Mouse (Mus musculus) olfactory bulb, adult 2 months (tissue): Measurements from ENCODE around the gene Msrb3. TPM values are rescaled to one million over a fixed set of nuclear protein-coding genes. Genes with fewer than 3 reads are reported as not detected.

Experiments used
- H3K27ac ChIP-seq: fragments of 200-500 bp; 2 replicates; pipeline ENCODE4 v1.5.1; 2012; ENCODE audit warnings: low read depth, low read length; ENCODE audit not compliant: insufficient read depth
- H3K4me1 ChIP-seq: fragments of 200-500 bp; 2 replicates; pipeline ENCODE4 v1.6.1; 2012; ENCODE audit warnings: low read length; ENCODE audit not compliant: control insufficient read depth, insufficient read depth
- H3K4me3 ChIP-seq: fragments of 200-500 bp; 2 replicates; pipeline ENCODE4 v1.5.1; 2012; ENCODE audit warnings: mild to moderate bottlenecking, low read depth, low read length, moderate library complexity; ENCODE audit not compliant: insufficient read depth
- CTCF ChIP-seq: fragments of 200-500 bp; IDR thresholded peaks from 2 replicates; pipeline ENCODE4 v1.5.1; 2012; ENCODE audit warnings: low read depth, mild to moderate bottlenecking, low read length, moderate library complexity; ENCODE audit not compliant: insufficient read depth
- POLR2A ChIP-seq: fragments of 200-500 bp; IDR thresholded peaks from 2 replicates; pipeline ENCODE4 v1.6.1; 2012; ENCODE audit warnings: mild to moderate bottlenecking, low read depth, low read length, moderate library complexity; ENCODE audit not compliant: insufficient read depth
- WGBS: fragments of 180-500 bp; shearing (Covaris S2); methylation state at CpG from one replicate; pipeline ENCODE4 v1.1.7; 2018; 5-methylcytosine and 5-hydroxymethylcytosine counted together
- polyA plus RNA-seq: library from polyadenylated mRNA; stranded (reverse); fragments of >200 nt; gene quantifications from 2 replicates; pipeline ENCODE4 v1.2.4, GENCODE M21; 2012; ENCODE audit warnings: low replicate concordance; ENCODE audit not compliant: missing spikeins, insufficient read depth, insufficient read length

Gene Msrb3
- polyA plus RNA-seq, 1 experiment: not detected

DNA sequence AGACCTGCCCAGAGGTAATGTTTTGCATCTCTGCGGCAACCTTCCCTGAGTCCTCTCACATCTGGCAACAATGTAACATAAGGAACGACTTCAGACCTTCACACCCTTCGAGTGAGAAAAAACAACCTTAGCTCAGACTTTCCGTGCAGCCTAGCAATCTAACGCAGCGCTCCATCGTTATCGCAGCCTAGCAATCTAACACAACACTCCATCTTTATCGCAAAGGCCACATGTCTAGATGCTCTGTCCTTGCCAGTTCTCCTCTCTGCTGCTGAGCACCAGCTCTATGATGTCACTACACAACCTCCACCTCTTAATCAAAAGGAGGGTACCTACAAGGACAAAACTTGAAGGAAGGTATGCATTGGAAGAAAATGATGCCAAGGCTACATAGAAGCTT, 115.5 kb downstream of the Msrb3 start:
- H3K4me3 ChIP-seq: no peak overlapping the region
- WGBS: 81% methylated on average over 9 of the region's 9 CpGs
- H3K27ac ChIP-seq: no peak overlapping the region
- no peaks in the 10 kb centered on the region for H3K4me1 ChIP-seq
- no peak for TF ChIP-seq CTCF
- no peak for TF ChIP-seq POLR2A

DNA sequence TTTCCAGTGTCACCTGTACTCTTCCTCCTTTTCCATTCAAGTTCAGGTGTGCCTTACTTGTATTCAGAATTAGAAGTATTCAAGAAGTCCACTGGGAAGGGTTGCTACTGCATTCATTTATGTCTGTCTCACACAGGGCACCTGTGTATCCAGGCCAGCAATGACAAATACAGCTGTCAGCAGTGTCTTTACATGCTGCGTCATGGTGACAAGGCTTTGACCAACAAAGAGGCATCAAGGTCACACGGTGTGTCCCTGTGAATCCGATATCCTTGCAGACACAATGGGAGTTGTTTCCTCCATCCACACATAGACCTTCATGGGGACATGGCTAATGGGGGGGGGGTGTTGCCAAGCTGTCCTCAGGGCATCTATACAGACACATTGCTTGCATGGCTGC, 121.4 kb downstream of the Msrb3 start:
- WGBS: 89% methylated on average over 3 of the region's 3 CpGs

DNA sequence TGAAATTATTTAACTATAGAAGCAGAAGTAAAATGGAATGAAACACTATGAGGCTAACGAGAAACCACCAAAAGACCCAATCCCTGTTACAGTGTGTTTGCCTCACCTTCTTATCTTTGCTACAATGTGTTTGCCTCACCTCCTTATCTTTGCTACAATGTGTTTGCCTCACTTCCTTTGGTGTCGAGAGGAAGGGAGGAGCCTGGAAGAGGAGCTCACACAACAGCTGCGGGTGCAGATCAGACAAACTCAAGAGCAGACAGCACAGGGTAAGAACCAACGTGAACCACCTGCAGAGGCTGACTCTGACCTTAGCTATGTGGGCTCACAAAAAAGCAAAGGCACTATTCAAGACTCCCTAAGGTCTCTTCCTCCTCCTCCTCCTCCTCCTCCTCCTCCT, 123.5 kb downstream of the Msrb3 start:
- TF ChIP-seq POLR2A: no peak
- no peak for TF ChIP-seq CTCF
- WGBS: 82% methylated on average over 4 of the region's 4 CpGs
- Histone ChIP-seq H3K4me1 (no peaks in the 10 kb centered on the region), H3K27ac (no peak overlapping the region), H3K4me3 (no peak overlapping the region)

More for the DNA sequence above, 121.4 kb downstream of the Msrb3 start:
- Histone ChIP-seq H3K4me1 (no peaks in the 10 kb centered on the region), H3K27ac (no peak overlapping the region), H3K4me3 (no peak overlapping the region)
- TF ChIP-seq POLR2A (no peak), CTCF (no peak)

DNA sequence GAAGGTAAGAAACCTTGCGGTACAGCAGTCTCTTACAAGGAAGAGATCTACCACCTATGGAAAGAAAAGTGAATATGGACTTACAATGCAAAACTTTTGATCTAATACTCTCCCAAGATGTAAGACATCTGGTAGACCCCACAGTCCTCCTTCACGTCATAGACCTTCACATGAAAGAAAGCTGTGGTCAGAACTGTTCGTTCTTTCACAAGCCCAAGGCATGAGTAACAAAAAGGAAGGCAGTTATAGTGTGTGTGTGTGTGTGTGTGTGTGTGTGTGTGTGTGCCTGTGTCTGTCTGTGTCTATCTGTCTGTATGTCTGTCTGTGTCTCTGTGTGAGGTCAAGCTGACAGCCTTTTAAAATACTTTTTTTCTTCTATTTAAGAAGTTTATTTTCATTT, 131.5 kb downstream of the Msrb3 start:
- TF ChIP-seq POLR2A (no peak), CTCF (no peak)
- 98% methylated on average over 3 of the region's 3 CpGs for WGBS
- Histone ChIP-seq H3K4me1 (no peaks in the 10 kb centered on the region), H3K4me3 (no peak overlapping the region), H3K27ac (no peak overlapping the region)

DNA sequence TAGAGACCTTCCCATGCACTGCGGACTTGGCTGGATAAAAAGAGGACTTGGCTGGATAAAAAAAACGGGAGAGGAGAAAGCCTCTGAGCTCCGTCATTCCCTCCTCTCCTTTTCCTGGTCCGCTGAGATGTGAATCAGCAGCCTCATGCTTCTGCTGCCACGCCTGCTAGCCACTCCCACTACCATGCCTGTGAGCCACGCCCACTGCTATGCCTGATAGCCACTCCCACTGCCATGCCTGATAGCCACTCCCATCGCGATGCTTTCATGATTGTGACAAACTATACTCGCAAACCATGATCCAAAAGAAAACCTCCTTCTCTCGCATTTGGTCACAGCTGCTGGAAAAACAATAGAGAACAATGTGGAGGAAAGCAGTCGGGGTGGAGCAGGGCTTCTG, 133.5 kb downstream of the Msrb3 start:
- Histone ChIP-seq H3K4me3 (no peak overlapping the region), H3K4me1 (no peaks in the 10 kb centered on the region), H3K27ac (no peak overlapping the region)
- no peak for TF ChIP-seq POLR2A
- no peak for TF ChIP-seq CTCF
- 91% methylated on average over 11 of the region's 11 CpGs for WGBS

DNA sequence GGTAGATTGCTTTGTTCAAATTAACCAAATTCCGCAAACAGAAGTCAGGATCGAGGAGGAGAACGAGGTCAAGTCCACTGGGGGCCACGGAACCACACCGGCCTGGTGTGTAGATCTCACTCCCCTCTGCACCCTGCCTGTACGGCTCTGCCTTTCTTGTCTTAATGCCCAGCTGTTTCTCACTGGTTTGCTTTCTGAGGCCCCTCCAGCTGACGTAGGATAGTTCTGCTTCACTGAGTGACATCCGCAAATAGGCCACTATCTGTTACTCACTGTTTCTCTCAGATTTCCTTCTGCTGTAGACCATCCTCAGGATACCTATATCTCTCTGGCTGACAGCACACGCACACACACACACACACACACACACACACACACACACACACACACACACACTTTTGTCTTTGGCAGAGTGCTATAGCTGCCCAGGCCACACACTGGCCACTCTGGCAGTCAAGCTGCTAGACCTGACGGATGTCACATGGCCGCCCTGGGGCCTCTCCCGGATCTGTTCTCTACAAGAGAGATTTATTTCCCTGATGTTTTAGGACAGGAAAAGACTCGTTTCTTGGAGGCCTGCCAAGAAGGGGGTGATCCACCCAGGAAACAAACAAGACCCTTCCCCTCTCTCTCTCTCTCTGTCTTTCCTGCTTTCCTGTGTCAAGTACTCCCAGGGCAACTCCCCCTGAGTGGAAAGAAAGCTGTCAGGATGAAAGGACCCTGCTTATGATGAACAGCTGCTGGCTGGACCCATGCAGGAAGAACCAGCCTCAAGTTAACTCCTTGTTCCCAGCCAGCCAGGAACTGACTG, 135.0 kb downstream of the Msrb3 start:
- no peak for TF ChIP-seq POLR2A
- no peak for TF ChIP-seq CTCF
- WGBS: 70% methylated on average over 13 of the region's 13 CpGs
- no peak overlapping the region for H3K27ac ChIP-seq
- no peaks in the 10 kb centered on the region for H3K4me1 ChIP-seq
- H3K4me3 ChIP-seq: no peak overlapping the region

DNA sequence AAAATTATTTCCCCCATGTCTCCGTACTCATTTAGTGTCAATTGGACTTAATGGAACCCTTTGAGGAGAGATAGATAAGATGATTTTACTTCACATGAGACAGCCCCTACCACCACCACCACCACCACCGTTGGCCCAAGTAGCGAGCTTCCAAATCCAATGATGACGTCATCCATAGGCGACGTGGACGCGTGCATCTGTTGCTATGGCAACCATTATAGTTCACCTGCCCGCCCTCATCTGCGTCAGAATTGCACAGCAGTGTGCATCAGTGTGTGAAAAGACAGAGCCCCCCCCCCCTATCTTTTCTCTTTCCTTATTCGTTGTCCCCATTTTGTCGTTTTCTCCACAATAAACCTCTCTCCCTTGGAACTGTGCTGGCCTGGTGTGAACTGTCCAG, 135.9 kb downstream of the Msrb3 start:
- H3K4me3 ChIP-seq: no peak overlapping the region
- WGBS: 81% methylated on average over 12 of the region's 12 CpGs
- H3K4me1 ChIP-seq: no peaks in the 10 kb centered on the region
- H3K27ac ChIP-seq: no peak overlapping the region
- TF ChIP-seq CTCF (no peak), POLR2A (no peak)

DNA sequence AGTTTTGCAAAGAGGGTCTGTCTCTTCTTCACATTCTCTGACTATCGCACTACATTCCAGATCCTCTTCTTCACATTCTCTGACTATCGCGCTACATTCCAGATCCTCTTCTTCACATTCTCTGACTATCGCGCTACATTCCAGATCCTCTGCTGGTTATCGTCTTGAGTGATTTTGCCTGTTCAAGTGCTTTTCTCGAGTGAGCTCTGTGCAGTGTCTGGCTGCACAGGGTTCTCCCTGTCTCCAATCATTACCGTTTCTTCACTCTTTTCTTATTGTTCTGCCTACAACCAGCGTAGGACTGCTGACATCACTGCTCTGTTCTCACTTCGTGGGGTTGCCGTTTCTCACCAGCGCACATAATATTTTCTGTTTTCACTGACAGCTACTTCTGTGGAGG, 138.2 kb downstream of the Msrb3 start:
- H3K27ac ChIP-seq: no peak overlapping the region
- H3K4me3 ChIP-seq: no peak overlapping the region
- no peaks in the 10 kb centered on the region for H3K4me1 ChIP-seq
- WGBS: 92% methylated on average over 12 of the region's 12 CpGs
- TF ChIP-seq POLR2A: no peak
- TF ChIP-seq CTCF: no peak

DNA sequence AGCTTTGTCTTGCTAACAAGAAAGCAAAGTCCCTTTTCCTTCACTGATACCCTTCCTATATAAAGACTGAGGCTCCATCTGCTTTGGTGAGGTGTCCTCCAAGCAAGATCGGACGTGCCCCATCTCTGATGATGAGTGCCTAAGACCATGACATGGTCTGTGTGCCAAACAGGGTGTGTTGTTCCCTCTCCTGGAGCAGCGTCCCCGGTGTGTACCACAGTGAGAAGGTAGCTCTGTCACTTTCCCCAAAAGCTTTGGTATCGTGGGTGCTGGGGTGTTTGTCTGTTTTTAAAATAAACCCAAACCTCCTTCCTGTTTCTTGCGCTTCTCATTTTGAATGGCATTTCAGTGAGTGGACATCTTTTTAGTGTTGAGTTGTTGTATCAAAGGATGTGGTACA, 139.0 kb downstream of the Msrb3 start:
- 93% methylated on average over 6 of the region's 6 CpGs for WGBS
- TF ChIP-seq CTCF (no peak), POLR2A (no peak)
- Histone ChIP-seq H3K4me1 (no peaks in the 10 kb centered on the region), H3K27ac (no peak overlapping the region), H3K4me3 (no peak overlapping the region)

DNA sequence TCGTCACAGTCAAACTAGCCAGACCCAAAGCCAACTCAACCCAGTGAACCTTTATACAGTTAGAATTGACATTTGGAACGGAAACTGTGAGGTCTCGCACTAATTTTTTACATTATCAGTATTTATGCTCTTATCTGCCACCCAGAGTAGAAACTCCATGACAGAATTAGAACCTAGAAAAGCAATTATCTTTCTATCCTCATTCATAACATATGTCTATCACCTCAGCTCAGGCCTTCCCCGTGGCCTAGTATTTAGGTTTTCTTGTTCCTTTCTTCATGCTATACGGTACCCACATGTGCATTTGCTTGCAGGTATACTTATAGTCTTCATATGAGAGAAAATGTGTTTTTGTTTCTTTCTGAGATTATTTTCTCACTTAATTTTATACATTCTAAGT, 146.4 kb downstream of the Msrb3 start:
- TF ChIP-seq CTCF (no peak), POLR2A (no peak)
- Histone ChIP-seq H3K27ac (no peak overlapping the region), H3K4me1 (no peaks in the 10 kb centered on the region), H3K4me3 (no peak overlapping the region)
- 95% methylated on average over 5 of the region's 5 CpGs for WGBS
